Mouse (Mus musculus): ENCODE measurements around the gene Gm10134. TPM values are rescaled to one million over a fixed set of nuclear protein-coding genes. Genes with fewer than 3 reads are reported as not detected.

The Gm10134 gene
- polyA plus RNA-seq, 1 experiment from 2014 or later, result 1.3 TPM

DNA sequence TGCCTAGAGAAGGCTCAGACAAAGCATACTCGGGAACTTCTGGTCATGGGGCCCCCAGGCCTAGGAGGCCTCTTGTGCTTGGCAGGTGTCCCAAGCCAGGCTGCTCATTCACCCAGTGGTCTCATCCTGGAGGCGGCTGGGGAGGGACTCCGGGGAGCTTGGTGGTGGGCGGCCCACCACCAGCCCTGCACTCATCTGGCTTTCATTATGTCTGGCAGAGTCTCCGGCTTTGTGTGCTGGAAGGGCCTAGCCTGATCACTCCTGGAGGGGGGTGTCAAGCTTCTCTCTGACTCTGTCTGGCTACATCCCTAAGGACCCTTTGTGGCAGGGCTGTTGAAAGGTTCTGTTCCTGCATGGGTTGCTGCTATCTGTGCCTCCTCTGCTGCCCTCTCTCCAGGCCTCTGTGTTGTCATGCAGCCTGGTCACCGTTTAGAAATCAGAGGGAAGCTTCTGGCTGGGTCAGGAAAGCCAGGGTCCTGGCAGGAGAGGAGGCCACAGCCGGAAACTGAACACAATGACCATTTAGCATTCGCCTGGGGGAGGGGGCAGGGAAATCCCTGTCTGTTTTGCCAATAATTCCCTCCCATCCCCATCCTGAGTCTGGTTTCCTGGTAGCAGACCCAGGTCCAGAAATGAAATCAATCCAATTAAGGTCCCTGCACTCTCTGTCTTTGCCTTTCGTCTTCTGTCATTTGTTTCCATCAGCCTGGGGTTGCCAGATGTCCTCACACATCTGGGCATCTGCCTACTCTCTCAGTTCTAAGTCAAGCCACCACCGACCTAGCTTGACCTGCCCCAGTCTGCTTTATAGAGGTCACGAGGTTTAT lies 28.8 kb downstream of the Gm10134 start:
- Histone ChIP-seq H3K9ac (peak overlapping the region; percentile 81), H3K27ac (peak overlapping the region; percentile 84), H3K4me3 (peak overlapping the region; percentile 78), H3K27me3 (no peaks in the 10 kb centered on the region), H3K36me3 (no peaks in the 10 kb centered on the region), H3K4me2 (peak overlapping the region; percentile 88), H3K4me1 (replicated peaks) (peaks cover 92% of the 10 kb centered on the region), H3K9me3 (replicated peaks) (no peaks in the 10 kb centered on the region)
- ATAC-seq (replicated peaks; ENCODE audit: insufficient number of reproducible peaks, insufficient read depth, low FRiP score, low read depth), result peak; percentile 23; the same call in 1 of the 2 replicates
- 33% methylated on average over 11 of the region's 11 CpGs for WGBS

DNA sequence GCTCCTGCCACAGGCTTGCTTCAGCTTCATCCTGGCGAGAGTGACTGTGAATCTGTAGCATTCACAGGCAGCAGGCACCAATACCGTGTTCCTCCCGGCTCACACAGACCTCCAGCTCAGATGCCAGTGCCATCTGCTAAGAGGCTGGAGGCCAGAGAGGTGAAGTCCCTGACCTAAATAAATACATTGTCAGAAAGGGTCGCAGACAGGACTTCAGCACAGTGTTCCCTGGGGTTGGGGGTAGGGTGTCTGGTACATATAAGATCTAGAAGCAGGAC lies 29.3 kb downstream of the Gm10134 start:
- Histone ChIP-seq H3K27ac (peak overlapping the region; percentile 84), H3K27me3 (no peaks in the 10 kb centered on the region), H3K9ac (no peak overlapping the region), H3K36me3 (no peaks in the 10 kb centered on the region), H3K9me3 (replicated peaks) (no peaks in the 10 kb centered on the region), H3K4me3 (peak overlapping the region; percentile 78), H3K4me2 (peak overlapping the region; percentile 88), H3K4me1 (replicated peaks) (peaks cover 92% of the 10 kb centered on the region)
- WGBS, result 35% methylated on average over 4 of the region's 4 CpGs
- no peak for ATAC-seq (replicated peaks; ENCODE audit: insufficient number of reproducible peaks, insufficient read depth, low FRiP score, low read depth)

GRCm38 (mm10) chr2:28535650-28536049 lies 29.8 kb downstream of the Gm10134 start:
- Histone ChIP-seq H3K4me3 (peak overlapping the region; percentile 78; the same call in 1 of the 2 replicates), H3K9ac (no peak overlapping the region), H3K36me3 (no peaks in the 10 kb centered on the region), H3K4me1 (replicated peaks) (peaks cover 94% of the 10 kb centered on the region), H3K27ac (peak overlapping the region; percentile 84), H3K9me3 (replicated peaks) (no peaks in the 10 kb centered on the region), H3K27me3 (no peaks in the 10 kb centered on the region), H3K4me2 (peak overlapping the region; percentile 88)
- WGBS, result 32% methylated on average over 7 of the region's 7 CpGs
- no peak for ATAC-seq (replicated peaks; ENCODE audit: insufficient number of reproducible peaks, insufficient read depth, low FRiP score, low read depth)

DNA sequence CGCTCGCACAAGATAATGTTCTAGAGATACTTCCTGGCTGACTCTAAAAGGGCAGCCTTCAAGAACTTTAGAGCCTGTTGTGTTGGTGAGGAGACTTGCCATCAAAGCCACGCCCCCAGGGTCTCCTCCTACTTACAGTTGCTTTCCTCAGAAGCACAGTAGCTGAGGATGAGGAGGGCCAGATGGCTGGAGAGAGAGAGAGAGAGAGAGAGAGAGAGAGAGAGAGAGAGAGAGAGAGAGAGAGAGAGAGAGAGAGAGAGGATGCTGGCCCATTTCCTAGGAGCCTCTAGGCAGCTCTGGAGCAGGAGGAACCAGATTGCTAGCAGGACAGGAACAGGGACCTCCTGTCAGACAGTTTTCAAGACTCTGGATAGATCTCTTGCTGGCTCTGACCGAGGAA lies 30.3 kb downstream of the Gm10134 start:
- Histone ChIP-seq H3K4me2 (peak overlapping the region; percentile 88), H3K9me3 (replicated peaks) (no peaks in the 10 kb centered on the region), H3K9ac (no peak overlapping the region), H3K4me1 (replicated peaks) (peaks cover 89% of the 10 kb centered on the region), H3K36me3 (no peaks in the 10 kb centered on the region), H3K27ac (peak overlapping the region; percentile 84), H3K27me3 (no peaks in the 10 kb centered on the region), H3K4me3 (no peak overlapping the region)
- no peak for ATAC-seq (replicated peaks; ENCODE audit: insufficient number of reproducible peaks, insufficient read depth, low FRiP score, low read depth)
- 46% methylated on average over 4 of the region's 4 CpGs for WGBS

DNA sequence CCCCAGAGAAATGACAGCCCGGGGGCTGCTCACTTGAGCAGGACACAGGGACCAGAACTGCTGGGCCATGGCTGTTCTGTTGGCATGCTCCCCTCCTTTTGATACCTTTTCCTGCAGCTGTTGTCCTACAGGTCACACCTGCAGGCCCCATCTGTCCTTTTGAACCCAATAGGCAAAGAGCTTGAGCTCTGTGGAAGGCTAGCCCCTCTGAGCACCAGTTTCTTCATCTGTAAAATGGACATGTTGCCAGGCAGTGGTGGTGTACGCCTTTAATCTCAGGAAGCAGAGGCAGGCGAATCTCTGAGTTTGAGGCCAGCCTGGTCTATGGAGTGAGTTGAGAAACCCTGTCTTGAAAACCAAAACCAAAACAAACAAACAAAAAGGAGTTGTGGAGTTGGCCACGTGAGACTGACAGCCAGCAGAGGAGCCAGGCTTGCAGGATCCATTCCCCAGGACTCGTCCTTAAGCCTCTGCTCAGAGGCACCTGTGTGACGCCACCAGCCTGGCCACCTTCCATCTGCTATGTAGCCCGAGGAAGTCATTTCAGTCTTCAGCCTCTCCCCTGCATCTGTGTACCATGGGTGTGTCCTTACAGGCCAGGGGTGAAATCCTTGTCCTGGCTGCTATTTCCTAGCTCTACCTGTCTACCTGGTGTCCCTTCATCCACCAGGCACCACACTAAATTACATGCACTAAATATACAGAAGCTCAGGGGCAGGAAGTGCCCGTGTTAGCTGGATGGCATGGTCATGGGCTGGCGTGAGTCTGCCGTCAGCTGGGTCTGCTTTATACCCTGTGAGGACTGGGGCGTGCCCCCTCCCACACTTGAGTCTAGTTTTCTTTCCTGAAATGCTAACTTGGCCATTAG lies 31.1 kb downstream of the Gm10134 start:
- 77% methylated on average over 11 of the region's 11 CpGs for WGBS
- peaks cover 84% of the 10 kb centered on the region for H3K4me1 ChIP-seq (replicated peaks)
- H3K4me3 ChIP-seq, result no peak overlapping the region
- H3K27me3 ChIP-seq, result no peaks in the 10 kb centered on the region
- H3K36me3 ChIP-seq, result no peaks in the 10 kb centered on the region
- ATAC-seq (replicated peaks; ENCODE audit: insufficient number of reproducible peaks, insufficient read depth, low FRiP score, low read depth), result no peak
- no peak overlapping the region for H3K9ac ChIP-seq
- no peak overlapping the region; the same call in 1 of the 2 replicates for H3K4me2 ChIP-seq
- H3K9me3 ChIP-seq (replicated peaks), result no peaks in the 10 kb centered on the region
- H3K27ac ChIP-seq, result peak overlapping the region; percentile 84; the same call in 1 of the 2 replicates

DNA sequence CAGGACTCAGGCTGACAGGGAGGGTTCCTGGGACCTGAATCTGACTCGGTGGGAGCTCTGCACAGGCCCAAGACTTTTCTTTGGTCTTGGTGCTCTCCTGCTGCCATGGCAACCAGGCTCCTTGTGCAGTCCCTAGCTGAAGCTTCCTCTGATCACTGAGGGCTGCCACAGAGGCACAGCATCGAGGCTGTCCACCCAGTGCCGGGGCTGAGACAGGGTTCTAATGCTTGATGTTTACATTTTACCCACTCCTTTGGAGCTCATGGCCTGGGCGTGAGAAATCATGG lies 31.7 kb downstream of the Gm10134 start:
- H3K36me3 ChIP-seq, result peaks cover 5% of the 10 kb centered on the region
- H3K4me3 ChIP-seq, result no peak overlapping the region
- no peak for ATAC-seq (replicated peaks; ENCODE audit: insufficient number of reproducible peaks, insufficient read depth, low FRiP score, low read depth)
- H3K9ac ChIP-seq, result no peak overlapping the region
- peaks cover 79% of the 10 kb centered on the region for H3K4me1 ChIP-seq (replicated peaks)
- no peaks in the 10 kb centered on the region for H3K27me3 ChIP-seq
- no peak overlapping the region for H3K27ac ChIP-seq
- H3K4me2 ChIP-seq, result no peak overlapping the region
- no peaks in the 10 kb centered on the region for H3K9me3 ChIP-seq (replicated peaks)
- WGBS, result 61% methylated on average over 4 of the region's 4 CpGs

- no peak overlapping the region for H3K9ac ChIP-seq
- H3K27ac ChIP-seq, result peak overlapping the region; percentile 64; the same call in 1 of the 2 replicates
- ATAC-seq (replicated peaks; ENCODE audit: insufficient number of reproducible peaks, insufficient read depth, low FRiP score, low read depth), result no peak
- no peaks in the 10 kb centered on the region for H3K9me3 ChIP-seq (replicated peaks)
- H3K27me3 ChIP-seq, result no peaks in the 10 kb centered on the region
- 71% methylated on average over 8 of the region's 8 CpGs for WGBS
- no peak overlapping the region for H3K4me3 ChIP-seq
- H3K4me1 ChIP-seq (replicated peaks), result peaks cover 73% of the 10 kb centered on the region
- peaks cover 7% of the 10 kb centered on the region for H3K36me3 ChIP-seq
- no peak overlapping the region for H3K4me2 ChIP-seq
Measured at GRCm38 (mm10) chr2:28537995-28538816, 32.3 kb downstream of the Gm10134 start.

GRCm38 (mm10) chr2:28538817-28539128 lies 32.9 kb downstream of the Gm10134 start:
- peaks cover 69% of the 10 kb centered on the region for H3K4me1 ChIP-seq (replicated peaks)
- no peaks in the 10 kb centered on the region for H3K27me3 ChIP-seq
- H3K4me3 ChIP-seq, result no peak overlapping the region
- no peak for ATAC-seq (replicated peaks; ENCODE audit: insufficient number of reproducible peaks, insufficient read depth, low FRiP score, low read depth)
- H3K4me2 ChIP-seq, result no peak overlapping the region
- peaks cover 11% of the 10 kb centered on the region for H3K36me3 ChIP-seq
- H3K27ac ChIP-seq, result peak overlapping the region; percentile 64
- H3K9me3 ChIP-seq (replicated peaks), result no peaks in the 10 kb centered on the region
- H3K9ac ChIP-seq, result peak overlapping the region; percentile 12; the same call in 1 of the 2 replicates
- WGBS, result 71% methylated on average over 1 of the region's 1 CpGs

DNA sequence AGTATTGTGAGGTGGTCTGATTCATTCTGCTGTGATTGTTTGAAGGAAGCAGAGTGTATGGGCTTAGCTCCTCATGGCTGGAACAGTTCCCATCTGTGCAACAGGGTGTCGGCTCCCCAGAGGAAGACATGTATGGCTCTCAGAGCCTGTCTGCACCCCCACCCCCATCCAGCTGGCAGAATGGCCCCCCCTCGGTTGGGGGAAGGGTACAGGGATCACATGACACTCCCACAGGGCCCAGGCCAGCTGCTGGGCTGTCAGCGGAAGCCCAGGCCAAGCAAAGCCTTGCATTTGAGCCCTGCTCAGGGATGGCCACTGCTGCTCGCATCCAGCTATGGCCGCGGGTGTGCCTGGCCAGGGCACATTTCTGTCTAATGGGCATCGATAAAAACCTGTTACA lies 33.3 kb downstream of the Gm10134 start:
- H3K27ac ChIP-seq, result peak overlapping the region; percentile 64
- peaks cover 64% of the 10 kb centered on the region for H3K4me1 ChIP-seq (replicated peaks)

DNA sequence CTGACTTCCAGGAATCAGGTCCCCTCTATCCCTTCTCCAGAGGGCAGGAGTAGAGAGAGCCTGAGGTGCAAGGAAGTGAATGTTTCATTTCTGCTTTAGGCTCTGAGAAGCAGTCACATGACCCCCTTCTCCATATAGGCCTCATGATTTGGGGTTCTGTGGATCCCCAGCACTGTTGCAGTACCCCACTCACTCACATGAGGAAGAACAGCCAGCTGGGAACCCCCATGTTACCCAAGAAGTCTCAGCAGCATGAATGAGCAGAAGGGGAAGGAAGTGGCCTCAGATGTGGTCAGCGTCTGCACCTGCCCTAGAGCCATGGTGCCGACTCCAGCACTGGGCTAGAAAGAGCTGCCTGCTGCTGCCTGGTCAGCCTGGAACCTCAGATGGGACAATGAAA lies 34.1 kb downstream of the Gm10134 start:
- Histone ChIP-seq H3K27ac (peak overlapping the region; percentile 64; the same call in 1 of the 2 replicates), H3K9me3 (replicated peaks) (no peaks in the 10 kb centered on the region), H3K9ac (no peak overlapping the region), H3K4me1 (replicated peaks) (peaks cover 57% of the 10 kb centered on the region), H3K27me3 (no peaks in the 10 kb centered on the region), H3K36me3 (peaks cover 16% of the 10 kb centered on the region), H3K4me2 (no peak overlapping the region), H3K4me3 (no peak overlapping the region)
- WGBS, result 56% methylated on average over 2 of the region's 2 CpGs
- ATAC-seq (replicated peaks; ENCODE audit: insufficient number of reproducible peaks, insufficient read depth, low FRiP score, low read depth), result no peak

More for the DNA sequence above, 33.3 kb downstream of the Gm10134 start:
- no peaks in the 10 kb centered on the region for H3K9me3 ChIP-seq (replicated peaks)
- H3K4me3 ChIP-seq, result no peak overlapping the region
- no peak; the same call in 1 of the 2 replicates for ATAC-seq (replicated peaks; ENCODE audit: insufficient number of reproducible peaks, insufficient read depth, low FRiP score, low read depth)
- peak overlapping the region; percentile 12; the same call in 1 of the 2 replicates for H3K9ac ChIP-seq
- no peaks in the 10 kb centered on the region for H3K27me3 ChIP-seq
- H3K4me2 ChIP-seq, result 0 out of 2 replicates have a peak overlapping the region, but pooled peaks have one; percentile 7
- H3K36me3 ChIP-seq, result peaks cover 11% of the 10 kb centered on the region
- 48% methylated on average over 7 of the region's 7 CpGs for WGBS
